Mouse (Mus musculus): ENCODE results near the gene Polrmt. TPM values are rescaled to one million over a fixed set of nuclear protein-coding genes. Genes with fewer than 3 reads are reported as not detected.

Gene Polrmt
- total RNA-seq, 2 experiments from 2014 or later: 45.1 to 51.6 TPM

- intact Hi-C loops (cut with DNase I): no loop called here
- no peak for DNase-seq (ENCODE audit: extremely low spot score in 1 of 2, low spot score in 2 of 2)
- Histone ChIP-seq H3K27ac (no peak overlapping the region), H3K4me3 (no peak overlapping the region)
- TF ChIP-seq CTCF (IDR thresholded peaks at IDR 0.05): no peak
These were observed 11.0 kb downstream of the Polrmt start for GRCm38 (mm10) chr10:79735361-79735760.

GRCm38 (mm10) chr10:79733847-79734246 is 12.5 kb downstream of the Polrmt start:
- no peak for TF ChIP-seq CTCF (IDR thresholded peaks at IDR 0.05)
- intact Hi-C loops (cut with DNase I): no loop called here
- Histone ChIP-seq H3K27ac (no peak overlapping the region), H3K4me3 (no peak overlapping the region)
- no peak for DNase-seq (ENCODE audit: extremely low spot score in 1 of 2, low spot score in 2 of 2)

DNA sequence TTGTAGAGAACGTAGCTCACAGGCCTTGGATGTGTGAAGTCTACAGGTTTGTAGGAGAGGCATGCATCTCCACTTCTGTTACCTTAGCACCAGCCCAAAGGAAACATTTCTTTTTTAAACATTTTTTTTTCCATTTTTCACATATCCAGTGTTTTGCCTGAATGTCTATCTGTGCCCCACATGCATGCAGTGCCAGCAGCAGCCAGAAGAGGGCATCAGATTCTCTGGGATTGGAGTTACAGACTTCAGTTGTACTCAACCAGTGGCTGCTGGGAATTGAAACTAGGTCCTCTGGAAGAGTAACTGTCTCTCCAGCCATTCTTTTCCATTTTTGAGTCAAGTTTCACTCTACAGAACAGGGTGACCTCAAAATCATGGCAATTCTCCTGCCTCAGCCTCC is 13.9 kb downstream of the Polrmt start:
- Histone ChIP-seq H3K4me3 (no peak overlapping the region), H3K27ac (no peak overlapping the region)
- TF ChIP-seq CTCF (IDR thresholded peaks at IDR 0.05): peak; percentile 71
- no peak for DNase-seq (ENCODE audit: extremely low spot score in 1 of 2, low spot score in 2 of 2)
- intact Hi-C loops (cut with DNase I): no loop called here

DNA sequence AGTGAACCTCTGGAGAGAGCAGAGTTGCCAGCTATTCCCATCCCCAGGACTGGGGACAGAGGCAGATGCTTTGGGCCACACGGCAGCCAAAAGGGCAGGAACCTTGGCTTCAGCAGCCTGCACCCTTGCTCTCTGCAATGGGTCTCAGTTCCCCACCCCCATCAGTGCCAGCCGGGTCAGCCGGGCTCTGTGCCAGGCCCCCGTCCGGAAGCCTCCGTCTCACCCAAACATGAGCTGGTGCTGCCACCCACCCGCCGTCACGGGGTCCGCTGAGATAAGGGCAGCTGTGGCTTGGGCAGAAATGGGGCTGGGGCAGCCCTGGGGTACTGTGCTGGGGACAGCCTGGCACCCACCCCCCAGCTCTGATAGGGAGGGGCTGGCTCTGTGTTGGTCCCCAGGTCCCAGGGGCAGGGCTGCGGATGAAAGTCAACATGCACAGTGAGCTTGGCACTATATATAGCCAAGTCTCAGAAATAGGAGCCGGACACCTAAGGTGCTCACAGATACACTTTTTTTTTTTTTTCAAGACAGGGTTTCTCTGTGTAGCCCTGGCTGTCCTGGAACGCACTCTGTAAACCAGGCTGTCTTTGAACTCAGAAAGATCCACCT is 16.9 kb downstream of the Polrmt start:
- H3K27ac ChIP-seq: peak overlapping the region; percentile 42; the same call in 1 of the 2 replicates
- no peak for TF ChIP-seq CTCF (IDR thresholded peaks at IDR 0.05)
- no peak overlapping the region for H3K4me3 ChIP-seq
- DNase-seq (ENCODE audit: extremely low spot score in 1 of 2, low spot score in 2 of 2): peak in 1 of 2 experiments; percentile 59
- intact Hi-C loops (cut with DNase I): no loop called here

- Histone ChIP-seq H3K4me3 (no peak overlapping the region), H3K27ac (peak overlapping the region; percentile 37; the same call in 1 of the 2 replicates)
- DNase-seq (ENCODE audit: extremely low spot score in 1 of 2, low spot score in 2 of 2): no peak
- intact Hi-C loops (cut with DNase I): no loop called here
- no peak for TF ChIP-seq CTCF (IDR thresholded peaks at IDR 0.05)
These were observed 17.8 kb downstream of the Polrmt start for GRCm38 (mm10) chr10:79728323-79729249.

DNA sequence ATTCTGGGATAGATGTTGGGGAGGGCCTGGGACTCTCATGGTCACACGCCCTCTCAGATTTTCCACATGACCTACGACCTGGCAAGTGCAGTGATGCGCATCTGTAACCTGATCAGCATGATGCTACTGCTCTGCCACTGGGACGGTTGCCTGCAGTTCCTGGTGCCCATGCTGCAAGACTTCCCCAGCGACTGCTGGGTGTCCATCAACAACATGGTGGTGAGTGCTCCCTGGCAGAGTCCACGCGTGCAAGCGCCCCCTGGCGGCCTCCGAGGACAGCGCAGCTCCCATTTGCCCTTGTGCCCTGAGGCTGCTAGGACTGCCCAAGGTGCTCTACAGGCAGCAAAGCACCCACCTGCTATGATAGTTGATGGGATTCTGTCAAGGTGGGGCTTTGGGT is 20.3 kb downstream of the Polrmt start:
- Histone ChIP-seq H3K4me3 (no peak overlapping the region), H3K27ac (no peak overlapping the region)
- DNase-seq (ENCODE audit: extremely low spot score in 1 of 2, low spot score in 2 of 2): no peak
- intact Hi-C loops (cut with DNase I): no loop called here
- TF ChIP-seq CTCF (IDR thresholded peaks at IDR 0.05): peak; percentile 66

DNA sequence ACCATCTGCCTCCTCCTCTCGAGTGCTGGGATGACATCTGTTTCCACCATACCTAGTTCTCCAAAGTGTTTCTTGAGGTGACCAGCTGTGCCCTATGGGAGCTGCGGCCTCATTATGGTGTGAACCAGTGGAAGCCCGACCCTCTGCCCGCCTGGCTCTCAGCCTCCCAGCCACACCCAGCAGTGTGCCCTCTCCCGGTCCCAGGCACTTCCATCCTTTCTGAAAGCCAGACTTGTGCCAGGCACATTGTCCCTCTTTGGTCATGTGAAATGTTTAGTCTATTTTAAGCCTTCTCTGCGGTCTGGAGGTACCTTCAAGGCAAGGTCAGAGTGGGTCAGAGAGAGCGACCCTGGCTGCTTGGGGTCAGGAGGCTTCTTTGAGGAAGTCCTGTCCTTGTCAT is 22.7 kb downstream of the Polrmt start:
- Histone ChIP-seq H3K4me3 (no peak overlapping the region), H3K27ac (no peak overlapping the region; the same call in 1 of the 2 replicates)
- TF ChIP-seq CTCF (IDR thresholded peaks at IDR 0.05): no peak
- no peak for DNase-seq (ENCODE audit: extremely low spot score in 1 of 2, low spot score in 2 of 2)
- intact Hi-C loops (cut with DNase I): no loop called here

DNA sequence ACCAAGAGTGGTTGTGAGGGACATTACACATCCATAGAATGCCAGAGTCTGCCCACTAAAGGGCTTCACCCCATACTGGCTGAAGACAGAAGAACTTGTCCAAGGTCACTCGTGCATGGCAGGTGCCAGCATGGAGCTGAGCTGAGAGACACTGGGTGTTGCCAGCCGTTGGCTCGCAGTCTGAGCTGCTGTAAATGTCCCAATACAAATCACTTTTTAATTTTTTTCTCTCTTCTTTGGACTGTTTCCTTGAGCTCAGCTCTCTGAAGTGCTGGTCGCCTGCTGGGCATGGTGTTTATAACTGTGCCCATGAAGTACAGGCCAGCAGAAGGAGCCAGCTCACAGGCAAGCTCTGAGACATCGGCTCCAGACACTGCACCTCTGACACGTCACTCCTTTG is 23.3 kb downstream of the Polrmt start:
- Histone ChIP-seq H3K4me3 (no peak overlapping the region), H3K27ac (peak overlapping the region; percentile 33)
- intact Hi-C loops (cut with DNase I): no loop called here
- no peak for DNase-seq (ENCODE audit: extremely low spot score in 1 of 2, low spot score in 2 of 2)
- no peak for TF ChIP-seq CTCF (IDR thresholded peaks at IDR 0.05)

DNA sequence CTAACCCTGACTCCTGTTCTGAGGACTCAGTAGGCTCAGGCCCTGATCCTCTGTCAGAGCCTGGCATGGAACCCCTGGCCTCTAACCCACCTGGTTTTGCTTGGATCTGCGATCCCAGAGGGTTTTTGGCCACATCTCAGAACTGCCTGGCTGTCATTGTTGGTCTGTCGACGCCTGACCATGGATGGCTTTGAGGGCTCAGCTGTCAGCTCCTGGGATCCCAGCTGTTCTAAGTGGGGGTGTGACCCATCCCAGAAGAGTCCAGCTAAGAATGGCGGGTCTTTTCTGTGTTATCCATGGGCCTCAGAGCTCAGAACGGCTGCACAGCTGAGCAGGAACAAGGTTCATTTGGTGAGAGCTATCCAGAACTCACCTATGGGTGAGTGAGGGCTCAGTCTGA is 25.3 kb downstream of the Polrmt start:
- intact Hi-C loops (cut with DNase I): no loop called here
- no peak overlapping the region for H3K27ac ChIP-seq
- no peak overlapping the region for H3K4me3 ChIP-seq
- no peak for TF ChIP-seq CTCF (IDR thresholded peaks at IDR 0.05)
- no peak for DNase-seq (ENCODE audit: extremely low spot score in 1 of 2, low spot score in 2 of 2)

GRCm38 (mm10) chr10:79717640-79718357 is 28.6 kb downstream of the Polrmt start:
- H3K4me3 ChIP-seq: peak overlapping the region; percentile 84
- no peak for TF ChIP-seq CTCF (IDR thresholded peaks at IDR 0.05)
- H3K27ac ChIP-seq: peak overlapping the region; percentile 47
- no peak for DNase-seq (ENCODE audit: extremely low spot score in 1 of 2, low spot score in 2 of 2)
- intact Hi-C loops (cut with DNase I): no loop called here

DNA sequence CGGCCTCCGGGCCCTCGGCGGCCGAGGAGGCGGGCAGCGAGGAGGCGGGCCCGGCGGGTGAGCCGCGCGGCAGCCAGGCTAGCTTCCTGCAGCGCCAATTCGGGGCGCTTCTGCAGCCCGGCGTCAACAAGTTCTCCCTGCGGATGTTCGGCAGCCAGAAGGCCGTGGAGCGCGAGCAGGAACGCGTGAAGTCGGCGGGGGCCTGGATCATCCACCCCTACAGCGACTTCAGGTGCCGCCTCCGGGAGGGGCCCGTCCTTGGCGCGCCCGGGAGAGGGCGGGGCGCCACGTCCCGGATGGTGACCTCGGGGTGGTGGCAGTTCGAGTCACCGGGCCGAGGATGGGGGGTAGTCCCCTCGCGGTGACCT is 29.4 kb downstream of the Polrmt start:
- Histone ChIP-seq H3K4me3 (peak overlapping the region; percentile 84), H3K27ac (peak overlapping the region; percentile 47)
- TF ChIP-seq CTCF (IDR thresholded peaks at IDR 0.05): no peak
- peak; percentile 61 to 74 for DNase-seq (ENCODE audit: extremely low spot score in 1 of 2, low spot score in 2 of 2)
- intact Hi-C loops (cut with DNase I): no loop called here

All from left cerebral cortex, adult 2 months (tissue).